Mouse (Mus musculus) E14TG2a.4 (cell line): ENCODE results near the gene Plcg1.

Experiments used
- CTCF ChIP-seq: conservative IDR thresholded peaks from 2 replicates; pipeline ENCODE4 v1.5.1; 2014; ENCODE audit warnings: low read length
- NANOG ChIP-seq: IDR thresholded peaks from 2 replicates; pipeline ENCODE4 v1.6.1; 2014; ENCODE audit warnings: borderline replicate concordance, low read length, mixed read lengths

GRCm38 (mm10) chr2:160771325-160772276, 40.5 kb downstream of the Plcg1 start:
- TF ChIP-seq CTCF (no peak), NANOG (no peak)
